Mouse (Mus musculus) spleen, adult 2 months (tissue): ENCODE measurements around the gene Wdr11. TPM values are rescaled to one million over a fixed set of nuclear protein-coding genes. Genes with fewer than 3 reads are reported as not detected.

Source experiments
- DNase-seq, 2 experiments: peaks; one replicate each; pipeline versions ENCODE4 v3.0.0 to v3.0.0-alpha.2; 2012 to 2021; ENCODE audit warnings: low spot score in 2 of 2, low read depth in 1 of 2
- H3K27ac ChIP-seq: fragments of 200-500 bp; 2 replicates; pipeline ENCODE4 v1.5.1; 2012; ENCODE audit warnings: low read length, inconsistent platforms; ENCODE audit not compliant: insufficient read depth
- H3K27me3 ChIP-seq: fragments of 200-500 bp; 2 replicates; pipeline ENCODE4 v1.6.1; 2012; ENCODE audit warnings: mild to moderate bottlenecking, moderate library complexity, low read length, inconsistent platforms; ENCODE audit not compliant: control insufficient read depth, insufficient read depth
- H3K36me3 ChIP-seq: fragments of 200-500 bp; 2 replicates; pipeline ENCODE4 v1.6.1; 2012; ENCODE audit warnings: mild to moderate bottlenecking, low read length, inconsistent platforms; ENCODE audit not compliant: control insufficient read depth, insufficient read depth
- H3K4me1 ChIP-seq: fragments of 200-500 bp; 2 replicates; pipeline ENCODE4 v1.6.1; 2011; ENCODE audit warnings: inconsistent platforms; ENCODE audit not compliant: control insufficient read depth, insufficient read depth, insufficient read length
- H3K4me3 ChIP-seq: fragments of 200-500 bp; 2 replicates; pipeline ENCODE4 v1.5.1; 2011; ENCODE audit warnings: mild to moderate bottlenecking, inconsistent platforms; ENCODE audit not compliant: insufficient read depth, insufficient read length; ENCODE audit errors: extremely low read depth
- CTCF ChIP-seq: fragments of 200-500 bp; IDR thresholded peaks from 2 replicates; pipeline ENCODE4 v1.5.1; 2011; ENCODE audit warnings: mild to moderate bottlenecking, inconsistent platforms; ENCODE audit not compliant: insufficient read depth, insufficient read length, insufficient replicate concordance; ENCODE audit errors: extremely low read depth
- POLR2A ChIP-seq: fragments of 200-500 bp; IDR thresholded peaks from 2 replicates; pipeline ENCODE4 v1.6.1; 2011; ENCODE audit warnings: low read depth, low read length, inconsistent platforms
- WGBS: fragments of 180-500 bp; shearing (Covaris S2); methylation state at CpG from one replicate; pipeline ENCODE4 v1.1.7; 2018; 5-methylcytosine and 5-hydroxymethylcytosine counted together
- polyA plus RNA-seq: library from polyadenylated mRNA; depleted of rRNA; stranded (reverse); fragments of >200 nt; gene quantifications from 2 replicates; pipeline ENCODE4 v1.2.3, GENCODE M21; 2012

Gene Wdr11
- polyA plus RNA-seq, 1 experiment: 12.6 TPM

- Histone ChIP-seq H3K27ac (no peak overlapping the region), H3K36me3 (no peaks in the 10 kb centered on the region), H3K27me3 (no peaks in the 10 kb centered on the region), H3K4me1 (no peaks in the 10 kb centered on the region), H3K4me3 (no peak overlapping the region)
- TF ChIP-seq CTCF (no peak), POLR2A (no peak)
- WGBS: 75% methylated on average over 7 of the region's 7 CpGs
- no peak for DNase-seq
Measured at GRCm38 (mm10) chr7:129651781-129652180, 60.1 kb downstream of the Wdr11 start.

GRCm38 (mm10) chr7:129652901-129653460, 61.3 kb downstream of the Wdr11 start:
- WGBS: 64% methylated on average over 9 of the region's 9 CpGs
- H3K27ac ChIP-seq: no peak overlapping the region
- no peaks in the 10 kb centered on the region for H3K4me1 ChIP-seq
- no peaks in the 10 kb centered on the region for H3K36me3 ChIP-seq
- H3K4me3 ChIP-seq: no peak overlapping the region
- no peak for DNase-seq
- TF ChIP-seq CTCF (no peak), POLR2A (no peak)
- no peaks in the 10 kb centered on the region for H3K27me3 ChIP-seq

- peak in 1 of 2 experiments; percentile 46 for DNase-seq
- Histone ChIP-seq H3K4me3 (no peak overlapping the region), H3K4me1 (no peaks in the 10 kb centered on the region), H3K27me3 (no peaks in the 10 kb centered on the region), H3K36me3 (no peaks in the 10 kb centered on the region), H3K27ac (no peak overlapping the region)
- TF ChIP-seq POLR2A: no peak
- peak; percentile 95 for TF ChIP-seq CTCF
- WGBS: 17% methylated on average over 11 of the region's 11 CpGs
Measured at GRCm38 (mm10) chr7:129653791-129654271, 62.2 kb downstream of the Wdr11 start.

GRCm38 (mm10) chr7:129654923-129655322, 63.3 kb downstream of the Wdr11 start:
- no peak for DNase-seq
- Histone ChIP-seq H3K27me3 (no peaks in the 10 kb centered on the region), H3K36me3 (no peaks in the 10 kb centered on the region), H3K4me3 (no peak overlapping the region), H3K4me1 (no peaks in the 10 kb centered on the region), H3K27ac (no peak overlapping the region)
- TF ChIP-seq POLR2A (no peak), CTCF (no peak)
- WGBS: 74% methylated on average over 12 of the region's 12 CpGs

- H3K27ac ChIP-seq: no peak overlapping the region
- no peaks in the 10 kb centered on the region for H3K4me1 ChIP-seq
- no peaks in the 10 kb centered on the region for H3K27me3 ChIP-seq
- no peak for TF ChIP-seq POLR2A
- TF ChIP-seq CTCF: no peak
- DNase-seq: no peak
- no peaks in the 10 kb centered on the region for H3K36me3 ChIP-seq
- no peak overlapping the region for H3K4me3 ChIP-seq
- WGBS: 82% methylated on average over 14 of the region's 14 CpGs
Measured at GRCm38 (mm10) chr7:129655604-129656226, 64.1 kb downstream of the Wdr11 start.

GRCm38 (mm10) chr7:129657867-129658266, 66.2 kb downstream of the Wdr11 start:
- WGBS: 87% methylated on average over 8 of the region's 8 CpGs
- Histone ChIP-seq H3K27ac (no peak overlapping the region), H3K4me1 (no peaks in the 10 kb centered on the region), H3K27me3 (no peaks in the 10 kb centered on the region), H3K36me3 (no peaks in the 10 kb centered on the region), H3K4me3 (no peak overlapping the region)
- no peak for TF ChIP-seq CTCF
- no peak for DNase-seq

GRCm38 (mm10) chr7:129659755-129660154, 68.1 kb downstream of the Wdr11 start:
- WGBS: 94% methylated on average over 8 of the region's 8 CpGs

More at GRCm38 (mm10) chr7:129659755-129660154, 68.1 kb downstream of the Wdr11 start:
- no peak for DNase-seq
- Histone ChIP-seq H3K27me3 (no peaks in the 10 kb centered on the region), H3K4me1 (no peaks in the 10 kb centered on the region), H3K4me3 (no peak overlapping the region), H3K27ac (no peak overlapping the region), H3K36me3 (no peaks in the 10 kb centered on the region)
- TF ChIP-seq CTCF (no peak), POLR2A (no peak)
